1 mouse cellular context compared by ENCODE assay signal in genomic region chr3:121258521-121259478, GRCm38 (mm10).
TF ChIP-seq lines count a peak whose summit lies in the region.

No protein-coding gene starts in this region.

TF ChIP-seq in CH12.LX, 34 proteins besides CTCF, POLR2A, EP300 and RAD21 (continued from another document):
- TF ChIP-seq MAZ (IDR thresholded peaks at IDR 0.05; ENCODE audit: low read depth, low read length): no peak
- no peak for TF ChIP-seq NELFE (IDR thresholded peaks at IDR 0.05; ENCODE audit: low read depth, low read length)
- TF ChIP-seq ELF1 (IDR thresholded peaks at IDR 0.05; ENCODE audit: low read depth, low read length): no peak
